Mouse (Mus musculus) liver (tissue): ENCODE data around the gene Zfp518b.

Experiments
- DNase-seq: peaks from one replicate; pipeline ENCODE4 v3.0.0-alpha.2; 2020; ENCODE audit warnings: mixed read lengths

Gene Zfp518b

DNA sequence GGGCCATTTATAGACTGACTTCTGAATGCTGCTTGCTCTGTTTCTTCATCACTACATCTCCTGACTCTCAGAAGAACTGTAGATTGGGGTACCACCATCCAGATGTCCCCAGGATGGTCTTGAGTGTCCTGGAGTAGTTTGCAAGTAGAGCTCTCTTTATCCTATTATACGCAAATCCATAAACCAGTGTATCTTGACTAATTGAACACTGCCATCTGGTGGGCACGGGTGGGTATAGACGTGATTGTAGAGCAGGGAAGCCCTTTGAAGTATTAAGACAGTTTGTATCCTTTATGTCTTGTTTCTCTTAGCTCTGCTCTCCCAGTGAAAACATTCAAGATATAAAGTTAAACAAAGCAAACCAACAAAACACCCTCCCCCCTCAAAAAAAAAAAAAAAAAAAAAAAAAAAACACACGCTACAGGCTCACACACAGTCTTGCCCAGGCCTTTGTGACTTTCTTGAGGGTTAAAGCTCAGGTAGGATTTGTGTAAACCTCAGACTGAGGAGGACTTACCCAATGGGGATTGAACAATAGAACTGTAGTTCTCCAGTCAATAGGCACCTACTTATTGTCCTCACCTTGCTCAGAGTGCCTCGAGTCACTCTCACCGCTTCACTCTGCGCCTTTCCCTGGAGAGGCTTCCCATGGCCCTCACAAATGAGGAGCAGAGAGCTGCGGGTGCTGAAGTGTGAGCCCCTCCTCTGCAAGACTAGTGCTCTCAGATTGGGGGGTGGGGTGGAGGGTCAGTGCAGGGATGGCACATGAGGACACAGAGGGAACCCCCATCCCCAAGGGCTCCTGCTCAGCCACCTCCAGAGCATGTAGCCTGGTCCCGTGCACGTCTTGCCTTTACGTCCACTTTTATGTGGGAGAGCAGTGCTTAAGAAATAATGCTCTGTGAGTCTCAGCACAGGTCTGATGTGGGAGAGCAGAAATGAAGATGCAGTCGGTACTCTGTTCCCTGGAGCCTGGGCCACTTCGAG, 51.9 kb downstream of the Zfp518b start:
- peak; percentile 70 for DNase-seq

GRCm38 (mm10) chr5:38628023-38628422, 56.6 kb downstream of the Zfp518b start:
- no peak for DNase-seq

DNA sequence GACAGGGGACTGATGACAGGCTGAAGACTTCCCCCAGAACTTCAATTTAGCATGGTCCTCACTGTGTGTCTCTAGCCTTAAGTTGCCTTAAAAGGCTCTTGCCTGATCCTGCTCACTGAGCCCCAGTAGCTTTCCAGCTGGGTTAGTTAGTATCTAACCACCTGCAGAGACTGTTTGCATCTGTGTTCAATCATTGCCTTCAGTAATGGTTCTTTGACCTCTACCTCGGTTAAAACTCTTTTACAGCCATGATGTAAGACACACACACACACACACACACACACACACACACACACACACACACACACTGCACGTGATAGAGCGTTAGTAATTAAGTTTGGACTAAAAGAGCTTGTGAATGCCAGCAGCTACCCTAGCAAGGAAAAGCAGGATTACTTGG, 57.7 kb downstream of the Zfp518b start:
- no peak for DNase-seq

GRCm38 (mm10) chr5:38620783-38621182, 63.8 kb downstream of the Zfp518b start:
- DNase-seq, result peak; percentile 9

- DNase-seq, result no peak
Measured at GRCm38 (mm10) chr5:38618908-38619307, 65.7 kb downstream of the Zfp518b start.
